Mouse (Mus musculus) activated CD4-positive, CD25-positive, alpha-beta regulatory T cell, adult 9 weeks (primary cell): ENCODE measurements around the gene Tgm1. TPM values are rescaled to one million over a fixed set of nuclear protein-coding genes. Genes with fewer than 3 reads are reported as not detected.

Experiments used
- polyA plus RNA-seq: library from polyadenylated mRNA; unstranded; fragments of 100-300 nt; shearing (Covaris generic); gene quantifications from one replicate; pipeline ENCODE4 v1.2.1, GENCODE M21; 2017

Gene Tgm1
- polyA plus RNA-seq: 0.39 TPM

DNA sequence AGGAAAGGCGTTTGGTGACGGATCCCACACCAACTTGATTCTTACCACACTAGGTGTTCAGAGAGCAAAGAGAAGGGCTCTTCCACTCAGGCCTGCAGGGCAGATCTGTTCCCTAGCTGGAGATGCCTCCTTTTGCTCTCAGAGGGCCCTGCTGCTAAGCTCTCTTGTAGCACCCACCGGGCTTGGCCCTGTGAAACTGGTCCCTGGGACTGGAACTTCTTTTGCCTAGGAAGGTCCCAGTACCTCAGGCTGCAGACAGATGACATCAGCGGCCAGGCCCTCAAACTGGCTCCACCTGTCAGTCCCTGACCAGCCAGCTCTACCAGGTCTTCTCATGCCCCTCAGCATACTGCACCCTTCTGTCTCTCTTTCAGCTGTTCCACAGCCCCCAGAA lies at the start of gene Tgm1:
Gene Tgm1, minus strand, starts transcription at position 198 of the 394 bp plus-strand sequence.

DNA sequence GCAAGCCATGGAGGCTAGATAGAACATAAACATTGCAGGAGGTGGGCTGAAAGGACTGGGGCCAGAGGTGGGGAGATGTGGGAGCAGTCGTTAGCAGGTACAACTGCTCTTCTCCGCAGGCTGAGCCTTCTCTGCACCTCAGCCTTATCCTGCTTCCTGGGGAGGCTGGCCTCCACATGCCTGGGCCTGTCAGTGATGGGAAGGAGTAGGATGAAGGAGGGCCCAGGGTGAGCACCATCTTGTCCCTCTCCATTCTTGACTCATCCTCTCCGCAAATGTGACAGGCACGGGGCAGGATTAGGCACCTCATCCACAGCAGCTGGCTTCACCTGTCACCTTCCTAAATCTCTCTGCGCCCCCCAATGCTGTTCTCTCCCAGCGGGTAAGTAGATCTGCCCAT lies 47.4 kb upstream of the Tgm1 start, which contains the start of gene Ltb4r2:
Gene Ltb4r2, plus strand, starts transcription at position 266 of the 400 bp plus-strand sequence.

DNA sequence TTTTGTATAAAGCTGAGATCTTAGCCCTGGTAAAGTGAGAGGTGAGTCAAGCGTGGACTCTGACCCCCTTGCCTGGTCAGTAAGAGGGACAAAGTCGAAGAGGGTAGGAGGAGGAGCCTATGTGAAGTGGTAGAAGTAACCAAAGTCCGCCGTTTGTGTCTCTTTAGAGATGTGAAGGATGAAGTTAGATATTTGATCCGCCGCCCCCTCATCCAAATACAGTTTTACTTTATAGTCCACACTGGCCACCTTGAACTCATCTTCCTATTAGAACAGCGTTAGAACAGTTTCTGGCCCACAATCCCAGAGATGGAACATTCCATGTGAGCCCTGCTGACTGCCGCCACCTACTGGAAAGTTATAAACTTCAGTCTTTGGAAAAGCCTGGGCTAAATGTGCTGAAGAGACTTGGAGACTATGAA lies 44.6 kb upstream of the Tgm1 start, which contains the start of gene Cideb:
Gene Cideb, minus strand, starts transcription at position 96 of the 422 bp plus-strand sequence.

DNA sequence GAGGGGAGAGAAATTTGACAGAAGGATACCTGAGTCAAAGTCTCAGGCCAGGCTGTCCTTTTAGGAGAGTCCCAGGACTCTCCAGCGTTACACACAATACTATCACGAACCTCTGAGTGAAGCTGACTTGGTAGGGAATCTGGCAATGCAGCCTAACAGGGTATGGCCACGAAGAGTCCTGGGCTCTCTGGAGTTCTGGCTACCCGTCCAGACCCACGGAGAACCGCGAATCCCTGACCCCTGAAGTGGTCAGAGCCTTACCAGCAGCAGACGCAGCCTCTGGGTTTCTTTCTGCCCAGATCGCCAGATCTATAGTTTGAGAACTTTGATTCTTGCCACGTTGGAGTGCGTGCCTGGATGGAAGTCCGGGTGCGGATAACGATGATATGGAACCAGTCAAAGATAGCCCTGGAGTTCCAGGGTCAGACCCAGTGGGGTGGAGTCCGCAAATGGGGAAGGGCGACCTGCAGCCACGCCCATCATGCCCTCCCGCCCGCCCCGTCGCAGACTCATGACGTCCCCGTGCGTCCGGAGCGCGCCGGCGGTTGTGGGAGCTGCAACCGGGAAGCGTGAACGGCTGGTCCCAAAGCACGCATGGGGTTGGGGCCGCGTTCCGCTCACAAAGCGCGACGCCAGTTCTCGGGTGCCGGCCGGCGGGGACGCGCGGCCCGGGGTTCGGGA lies 31.6 kb upstream of the Tgm1 start, which contains the start of the genes Dhrs1 and Nop9:
Gene Dhrs1, minus strand, starts transcription at position 511 of the 681 bp plus-strand sequence.
Gene Nop9, plus strand, starts transcription at position 514 of the 681 bp plus-strand sequence.

DNA sequence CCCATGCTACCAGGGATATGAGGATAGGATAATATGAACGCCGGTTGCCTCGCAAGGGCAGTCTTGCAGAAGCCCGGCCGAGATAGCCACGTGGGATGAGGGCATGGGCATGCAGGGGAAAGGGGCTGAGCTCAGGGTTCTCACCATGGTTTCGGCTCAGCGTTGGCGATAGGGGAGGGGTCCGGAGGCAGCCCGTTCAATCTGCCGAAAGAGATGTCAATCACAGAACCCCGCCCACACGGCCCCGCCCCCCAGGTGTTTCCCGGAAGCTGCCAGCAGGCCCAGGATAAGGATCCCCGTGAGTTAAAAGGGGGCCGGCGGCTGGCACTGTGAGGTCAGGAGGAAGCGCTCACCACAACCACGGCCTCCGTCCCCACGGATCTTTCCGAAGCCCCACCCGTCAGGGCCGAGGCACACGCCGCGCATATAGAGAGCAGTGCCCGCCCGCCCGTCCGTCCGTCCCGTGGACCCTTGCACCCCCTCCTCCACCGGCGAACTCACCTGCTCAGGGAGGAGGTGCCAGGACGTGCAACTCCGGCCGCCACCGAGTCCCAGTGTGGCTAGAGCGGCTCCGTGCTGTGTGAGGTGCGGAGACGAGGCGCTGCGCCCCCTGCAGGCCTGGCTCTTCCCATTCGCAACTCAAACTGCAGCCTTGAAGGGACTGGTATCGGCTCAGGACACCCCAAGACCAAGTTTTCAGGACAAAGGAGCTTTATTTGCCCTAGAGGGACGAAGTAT lies 8.1 kb upstream of the Tgm1 start, which contains the start of gene Rabggta:
Gene Rabggta, minus strand, starts transcription at position 564 of the 738 bp plus-strand sequence.

DNA sequence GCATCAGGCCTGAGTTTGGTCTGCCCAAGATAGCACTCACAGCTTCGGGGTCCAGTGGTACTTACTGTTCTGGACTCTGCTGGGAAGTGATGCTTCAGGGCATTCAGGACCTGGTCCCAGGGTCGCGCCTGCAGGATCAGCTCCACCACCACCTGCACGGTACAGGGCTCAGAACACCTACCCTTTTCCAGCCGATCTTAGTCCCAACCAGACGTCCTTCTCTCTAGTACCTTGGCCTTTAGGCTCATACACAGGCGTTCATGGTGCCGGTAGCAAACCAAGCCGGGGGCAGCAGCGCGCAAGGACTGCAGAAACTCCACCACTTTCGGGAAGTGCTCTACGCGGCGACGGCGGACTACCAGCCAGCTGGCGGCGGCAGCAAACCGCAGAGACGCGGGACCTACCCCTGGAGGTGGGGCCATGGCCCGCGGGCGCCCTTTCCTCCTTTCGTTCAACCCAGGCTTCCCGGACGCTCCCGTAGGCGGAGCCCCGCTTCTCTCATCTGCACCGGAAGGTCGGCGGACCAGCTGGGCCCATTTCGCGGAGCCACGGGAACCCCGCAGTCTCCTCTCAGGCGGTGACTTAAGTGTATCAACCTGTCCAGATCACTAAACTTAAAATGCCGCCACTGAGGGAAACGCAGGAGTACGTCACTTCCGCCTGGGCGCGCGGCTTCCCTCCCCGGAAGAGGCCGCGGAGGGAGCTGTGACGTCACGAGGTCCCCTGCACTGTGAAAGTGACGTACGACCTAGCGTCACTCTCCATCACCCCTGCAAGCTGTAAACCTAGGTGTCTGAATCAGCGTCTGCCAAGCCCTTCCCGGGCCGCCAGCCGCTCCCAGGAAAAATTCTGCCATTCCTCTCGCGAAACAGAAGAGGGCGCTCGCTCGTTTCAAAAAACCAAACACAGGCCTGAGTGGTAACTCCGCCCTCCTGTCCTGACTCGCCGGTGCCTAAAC lies 32.3 kb downstream of the Tgm1 start, which contains the start of gene Tinf2:
Gene Tinf2, minus strand, starts transcription at position 661 of the 958 bp plus-strand sequence.

DNA sequence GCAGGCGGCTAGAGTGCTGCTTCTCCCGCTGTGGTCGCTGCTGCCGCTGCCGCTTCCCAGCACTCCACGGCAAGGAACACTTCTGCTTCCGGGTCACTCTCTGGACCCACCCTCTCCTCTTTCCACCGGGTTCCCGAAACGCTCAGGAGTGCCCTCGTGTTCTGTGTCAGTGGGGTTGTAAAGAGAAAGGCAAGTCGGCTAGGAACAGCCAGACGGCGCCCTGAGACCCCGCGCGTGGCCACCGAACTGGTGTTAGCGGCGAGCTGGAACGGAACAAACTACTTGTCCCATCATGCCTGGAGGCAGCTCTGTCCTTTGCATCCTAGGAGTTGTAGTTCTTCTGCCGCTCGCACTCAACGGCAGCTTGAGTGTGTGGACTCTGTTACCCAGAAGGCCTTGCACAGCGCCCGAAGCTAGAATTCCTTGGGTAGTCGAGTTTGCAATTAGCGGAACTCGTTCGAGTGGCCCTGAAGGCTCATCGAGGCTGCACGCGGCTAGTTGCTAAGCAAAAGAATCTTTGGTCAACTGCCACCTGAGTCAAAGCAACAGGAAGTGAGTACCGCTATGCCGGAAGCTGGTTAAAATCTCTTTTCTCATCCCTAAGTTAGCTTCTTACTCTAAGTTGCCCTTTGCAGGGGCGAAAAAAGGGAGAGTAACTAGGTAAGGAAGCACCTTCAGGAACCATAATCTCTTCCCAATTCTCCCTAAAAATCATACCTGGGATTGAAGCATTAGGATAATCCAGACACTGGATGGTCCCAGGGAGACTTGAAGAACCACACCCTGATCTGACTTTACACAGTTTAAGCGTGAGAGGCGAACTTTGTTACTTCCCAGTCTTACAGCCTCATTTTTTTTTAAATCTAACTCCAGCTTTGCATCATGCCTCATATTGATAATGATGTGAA lies 41.6 kb downstream of the Tgm1 start, which contains the start of the genes Gmpr2 and Nedd8:
Gene Gmpr2, plus strand, starts transcription at position 109 of the 908 bp plus-strand sequence.
Gene Nedd8, minus strand, starts transcription at position 292 of the 908 bp plus-strand sequence.

DNA sequence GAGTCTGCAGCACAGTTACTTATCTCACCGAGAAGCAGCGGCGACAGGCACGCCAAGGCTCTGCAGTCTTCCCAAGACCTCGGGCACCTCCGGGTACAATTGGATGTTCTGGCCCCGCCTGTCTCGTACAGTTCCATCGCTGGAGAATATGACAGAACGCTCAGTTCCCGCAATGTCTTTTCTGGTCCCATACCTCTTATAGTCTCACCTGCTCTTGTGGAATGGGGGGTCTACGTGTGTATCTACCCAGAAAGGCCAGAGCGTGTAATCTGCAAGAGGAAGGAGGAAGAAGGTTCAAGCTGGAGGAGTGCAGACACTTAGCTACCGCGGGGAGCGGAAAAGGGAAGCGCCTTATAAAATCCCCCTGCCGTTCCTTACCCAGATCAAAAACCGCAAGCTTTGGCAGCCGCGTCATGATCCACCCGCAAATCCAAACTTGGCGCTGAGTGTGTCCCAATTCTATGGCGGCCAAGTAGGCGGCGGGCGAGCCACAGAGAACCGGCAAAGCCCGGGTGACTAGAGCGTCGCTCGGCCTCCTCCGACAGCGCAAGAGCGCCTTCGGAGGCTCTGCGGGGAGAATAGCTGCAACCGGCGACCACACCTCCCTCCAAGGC lies 53.7 kb downstream of the Tgm1 start, which contains the start of gene Mdp1:
Gene Mdp1, minus strand, starts transcription at position 549 of the 614 bp plus-strand sequence.

Other genes with a start within 250 kb of the Tgm1 start
- gene Dhrs4, start 235.2 kb downstream of the Tgm1 start, polyA plus RNA-seq: 39.7 TPM
- not detected for gene Carmil3, start 223.3 kb downstream of the Tgm1 start, polyA plus RNA-seq
- not detected for gene Cpne6, start 203.5 kb downstream of the Tgm1 start, polyA plus RNA-seq
- 0.07 TPM for gene Nrl, start 188.9 kb downstream of the Tgm1 start, polyA plus RNA-seq
- gene Pck2, start 173.7 kb downstream of the Tgm1 start, polyA plus RNA-seq: 46.5 TPM
- 159 TPM for gene Dcaf11, start 153.9 kb downstream of the Tgm1 start, polyA plus RNA-seq
- gene A730061H03Rik, start 153.5 kb downstream of the Tgm1 start, polyA plus RNA-seq: 4.7 TPM
- gene Fitm1, start 138.3 kb downstream of the Tgm1 start, polyA plus RNA-seq: not detected
- 1,178 TPM for gene Psme1, start 135.8 kb downstream of the Tgm1 start, polyA plus RNA-seq
- 32.1 TPM for gene Emc9, start 128.6 kb downstream of the Tgm1 start, polyA plus RNA-seq
- 1,001 TPM for gene Psme2, start 122.8 kb downstream of the Tgm1 start, polyA plus RNA-seq
- 79.7 TPM for gene Rnf31, start 122.2 kb downstream of the Tgm1 start, polyA plus RNA-seq
- gene Irf9, start 110.4 kb downstream of the Tgm1 start, polyA plus RNA-seq: 209 TPM
- gene Rec8, start 95.9 kb downstream of the Tgm1 start, polyA plus RNA-seq: 10.1 TPM
- 74.4 TPM for gene Ipo4, start 78.0 kb downstream of the Tgm1 start, polyA plus RNA-seq
- gene Gm49378, start 76.0 kb downstream of the Tgm1 start, polyA plus RNA-seq: 2.5 TPM
- gene Tm9sf1, start 70.1 kb downstream of the Tgm1 start, polyA plus RNA-seq: 95.5 TPM
- 1.4 TPM for gene Tssk4, start 63.7 kb downstream of the Tgm1 start, polyA plus RNA-seq
- gene Mdp1, start 53.4 kb downstream of the Tgm1 start, polyA plus RNA-seq: 120 TPM
- gene Gmpr2, start 42.0 kb downstream of the Tgm1 start, polyA plus RNA-seq: 49.3 TPM
- gene Nedd8, start 41.8 kb downstream of the Tgm1 start, polyA plus RNA-seq: 452 TPM
- 62.3 TPM for gene Tinf2, start 32.1 kb downstream of the Tgm1 start, polyA plus RNA-seq
- gene Rabggta, start 8.3 kb upstream of the Tgm1 start, polyA plus RNA-seq: 71.3 TPM
- 56.9 TPM for gene Dhrs1, start 31.8 kb upstream of the Tgm1 start, polyA plus RNA-seq
- gene Nop9, start 31.8 kb upstream of the Tgm1 start, polyA plus RNA-seq: 15.6 TPM
- not detected for gene Cideb, start 44.5 kb upstream of the Tgm1 start, polyA plus RNA-seq
- gene Ltb4r2, start 47.5 kb upstream of the Tgm1 start, polyA plus RNA-seq: not detected
- gene Ltb4r1, start 52.0 kb upstream of the Tgm1 start, polyA plus RNA-seq: 3.1 TPM
- 0.11 TPM for gene Adcy4, start 70.2 kb upstream of the Tgm1 start, polyA plus RNA-seq
- 81.9 TPM for gene Ripk3, start 74.9 kb upstream of the Tgm1 start, polyA plus RNA-seq
- not detected for gene Nfatc4, start 109.2 kb upstream of the Tgm1 start, polyA plus RNA-seq
- gene Nynrin, start 140.1 kb upstream of the Tgm1 start, polyA plus RNA-seq: 1.5 TPM
- gene Cbln3, start 170.5 kb upstream of the Tgm1 start, polyA plus RNA-seq: not detected
- gene Khnyn, start 171.0 kb upstream of the Tgm1 start, polyA plus RNA-seq: 115 TPM
- 75.8 TPM for gene Sdr39u1, start 186.4 kb upstream of the Tgm1 start, polyA plus RNA-seq
- not detected for gene Cma1, start 230.7 kb upstream of the Tgm1 start, polyA plus RNA-seq
- gene Cma2, start 237.1 kb upstream of the Tgm1 start, polyA plus RNA-seq: not detected